Mouse (Mus musculus) forebrain, postnatal 0 days (tissue): ENCODE data around the gene Rhoj. TPM values are rescaled to one million over a fixed set of nuclear protein-coding genes. Genes with fewer than 3 reads are reported as not detected.

ENCODE experiments used
- ATAC-seq: fragments of 200-750 bp; cut with Nextera tagmentation; 2 replicates; pipeline ENCODE4 v1.8.0; 2017; ENCODE audit warnings: mild to moderate bottlenecking, moderate library complexity
- DNase-seq: peaks from one replicate; pipeline ENCODE4 v3.0.0-alpha.2; 2015
- H3K27ac ChIP-seq: fragments of 300-500 bp; sonication (generic); 2 replicates; pipeline ENCODE4 v1.5.1; 2014; ENCODE audit warnings: low read depth, mild to moderate bottlenecking, antibody characterized with exemption, low read length, moderate library complexity, mixed read lengths
- H3K27me3 ChIP-seq: fragments of 300-500 bp; sonication (generic); 2 replicates; pipeline ENCODE4 v1.6.1; 2014; ENCODE audit warnings: mild to moderate bottlenecking, low read length, mixed read lengths; ENCODE audit not compliant: insufficient read depth
- H3K36me3 ChIP-seq: fragments of 300-500 bp; sonication (generic); 2 replicates; pipeline ENCODE4 v1.6.1; 2014; ENCODE audit warnings: mild to moderate bottlenecking, moderate library complexity; ENCODE audit not compliant: insufficient read depth
- H3K4me1 ChIP-seq: fragments of 300-500 bp; sonication (generic); 2 replicates; pipeline ENCODE4 v1.6.1; 2014; ENCODE audit warnings: antibody characterized with exemption; ENCODE audit not compliant: insufficient read depth
- H3K4me2 ChIP-seq: fragments of 300-500 bp; sonication (generic); 2 replicates; pipeline ENCODE4 v1.6.1; 2014; ENCODE audit warnings: low read depth, mild to moderate bottlenecking, moderate library complexity
- H3K4me3 ChIP-seq: fragments of 300-500 bp; sonication (generic); 2 replicates; pipeline ENCODE4 v1.5.1; 2014; ENCODE audit warnings: low read depth, low read length, mixed read lengths
- H3K9ac ChIP-seq: fragments of 300-500 bp; sonication (generic); 2 replicates; pipeline ENCODE4 v1.6.1; 2014; ENCODE audit warnings: mild to moderate bottlenecking
- H3K9me3 ChIP-seq: fragments of 300-500 bp; sonication (generic); 2 replicates; pipeline ENCODE4 v1.6.1; 2016; ENCODE audit warnings: low read length
- CTCF ChIP-seq: sonication (generic); IDR thresholded peaks from 2 replicates; pipeline ENCODE4 v1.5.1; 2016; ENCODE audit warnings: antibody characterized with exemption, control low read depth, low read depth
- WGBS: fragments of 180-500 bp; shearing (Covaris S2); extraction: QIAGEN DNeasy Blood & Tissue Kit; methylation state at CpG from one replicate; pipeline ENCODE4 v1.1.7; 2014; 5-methylcytosine and 5-hydroxymethylcytosine counted together
- polyA plus RNA-seq: library from polyadenylated mRNA; unstranded; fragments of >200 nt; fragmentation: Nextera tagmentation; extraction: Ambion mirVana; gene quantifications from 2 replicates; pipeline ENCODE4 v1.2.1, GENCODE M21; 2015
- total RNA-seq: library from RNA; depleted of rRNA; stranded (reverse); fragments of >200 nt; gene quantifications from 2 replicates; pipeline ENCODE4 v1.2.3, GENCODE M21; 2014; rRNA removed

Gene Rhoj
- total RNA-seq, result 10.2 and 11.4 TPM in 2 replicates
- 11.8 and 11.9 TPM in 2 replicates for polyA plus RNA-seq

DNA sequence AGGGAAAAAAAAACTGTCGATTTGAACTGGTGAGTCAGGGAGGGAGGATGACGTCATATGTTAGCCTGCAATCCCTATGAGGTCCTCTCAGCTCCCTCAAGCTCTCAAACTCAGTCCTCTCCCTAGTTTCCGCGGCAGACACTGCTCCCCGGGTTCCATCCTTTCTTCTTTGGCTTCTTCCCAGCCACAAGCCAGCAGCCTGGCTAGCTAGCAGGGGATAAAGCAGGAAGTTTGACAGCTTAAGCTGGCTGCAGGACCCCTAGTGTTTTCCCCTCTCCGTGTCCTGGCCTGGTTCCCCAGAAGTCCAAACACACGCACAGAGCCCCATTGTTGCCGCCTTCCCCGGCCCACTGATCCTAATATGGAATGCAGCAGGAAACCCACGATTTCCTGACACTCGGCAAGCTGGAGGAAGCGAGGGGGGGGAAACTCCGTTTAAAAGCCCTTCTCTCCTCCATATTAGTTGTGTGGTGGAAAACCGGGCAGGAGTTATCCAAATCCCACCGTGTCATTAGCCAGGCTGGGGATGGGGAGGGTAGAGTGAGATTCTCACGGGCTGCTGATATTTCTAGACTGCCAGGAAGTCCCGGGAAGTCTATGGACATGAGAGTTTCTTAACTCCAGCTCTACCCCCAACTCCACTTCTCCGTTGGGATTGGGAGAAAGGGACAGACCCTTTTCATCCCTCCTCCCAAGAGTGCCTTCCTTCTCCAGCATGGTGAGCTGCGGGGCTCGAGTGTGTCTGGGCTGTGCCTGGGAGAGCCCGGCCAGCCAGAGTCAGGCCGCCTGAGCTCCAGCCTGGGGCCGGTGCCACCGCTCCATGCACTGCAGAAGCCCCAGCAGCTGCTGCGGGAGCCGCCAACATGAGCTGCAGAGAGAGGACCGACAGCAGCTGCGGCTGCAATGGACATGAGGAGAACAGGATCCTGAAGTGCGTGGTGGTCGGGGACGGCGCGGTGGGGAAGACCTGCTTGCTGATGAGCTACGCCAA, at the start of gene Rhoj:
Rhoj (plus strand) TSS at position 362 of the 991 bp plus-strand sequence.
- under 1% methylated on average over 34 of the region's 34 CpGs for WGBS
- Histone ChIP-seq H3K4me2 (peak within 1 kb of the TSS; percentile 95), H3K4me1 (0 out of 2 replicates have a peak, but pooled peaks cover 8% of the 10 kb centered on the region), H3K4me3 (peak within 1 kb of the TSS; percentile 42), H3K36me3 (no peaks in the 10 kb centered on the region), H3K9me3 (no peaks in the 10 kb centered on the region), H3K27me3 (no peaks in the 10 kb centered on the region), H3K27ac (peak within 1 kb of the TSS; percentile 69), H3K9ac (peak within 1 kb of the TSS; percentile 48)
- ATAC-seq, result peak; percentile 80
- TF ChIP-seq CTCF, result no peak
- DNase-seq, result peak; percentile 65

GRCm38 (mm10) chr12:75271726-75272125, 36.4 kb upstream of the Rhoj start:
- no peak overlapping the region for H3K4me2 ChIP-seq
- 72% methylated on average over 4 of the region's 4 CpGs for WGBS
- no peak for TF ChIP-seq CTCF
- H3K4me1 ChIP-seq, result no peaks in the 10 kb centered on the region
- no peak for ATAC-seq
- H3K27me3 ChIP-seq, result no peaks in the 10 kb centered on the region
- no peaks in the 10 kb centered on the region for H3K9me3 ChIP-seq
- no peak for DNase-seq
- H3K36me3 ChIP-seq, result no peaks in the 10 kb centered on the region
- H3K9ac ChIP-seq, result no peak overlapping the region
- H3K4me3 ChIP-seq, result no peak overlapping the region
- H3K27ac ChIP-seq, result no peak overlapping the region

DNA sequence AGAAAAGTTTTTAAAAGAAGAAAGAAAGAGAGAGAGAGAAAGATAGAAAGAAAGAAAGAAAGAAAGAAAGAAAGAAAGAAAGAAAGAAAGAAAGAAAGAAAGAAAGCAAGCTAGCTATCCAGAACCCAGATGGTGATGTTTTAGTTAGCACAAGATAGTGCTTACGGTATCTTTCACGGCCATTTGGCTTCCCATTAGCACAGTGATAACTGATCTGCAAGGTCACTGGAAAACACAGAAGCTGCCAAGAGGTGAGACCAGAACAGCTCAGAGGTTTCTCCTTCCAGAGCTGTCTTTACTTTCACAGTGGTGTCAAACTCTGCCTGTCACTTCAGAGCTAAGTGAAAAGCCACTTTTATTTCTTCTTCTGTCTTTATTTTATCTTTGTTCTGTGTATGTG, 32.4 kb upstream of the Rhoj start:
- ATAC-seq (no peak), DNase-seq (no peak)
- Histone ChIP-seq H3K27ac (no peak overlapping the region), H3K4me3 (no peak overlapping the region), H3K9me3 (no peaks in the 10 kb centered on the region), H3K36me3 (no peaks in the 10 kb centered on the region), H3K27me3 (no peaks in the 10 kb centered on the region), H3K4me1 (no peaks in the 10 kb centered on the region), H3K9ac (no peak overlapping the region), H3K4me2 (no peak overlapping the region)
- 74% methylated on average over 2 of the region's 2 CpGs for WGBS
- TF ChIP-seq CTCF, result no peak

GRCm38 (mm10) chr12:75277425-75277824, 30.7 kb upstream of the Rhoj start:
- H3K4me3 ChIP-seq, result no peak overlapping the region

GRCm38 (mm10) chr12:75280502-75280901, 27.6 kb upstream of the Rhoj start:
- H3K9me3 ChIP-seq, result no peaks in the 10 kb centered on the region
- H3K27ac ChIP-seq, result no peak overlapping the region
- no peak overlapping the region for H3K4me3 ChIP-seq
- 0 out of 2 replicates have a peak, but pooled peaks have one; percentile 42 for TF ChIP-seq CTCF
- H3K4me1 ChIP-seq, result no peaks in the 10 kb centered on the region
- H3K36me3 ChIP-seq, result no peaks in the 10 kb centered on the region
- no peak overlapping the region for H3K4me2 ChIP-seq
- ATAC-seq (no peak), DNase-seq (no peak)
- no peaks in the 10 kb centered on the region for H3K27me3 ChIP-seq
- WGBS, result 67% methylated on average over 7 of the region's 7 CpGs
- H3K9ac ChIP-seq, result no peak overlapping the region

More at GRCm38 (mm10) chr12:75277425-75277824, 30.7 kb upstream of the Rhoj start:
- H3K36me3 ChIP-seq, result no peaks in the 10 kb centered on the region
- no peak for DNase-seq
- no peaks in the 10 kb centered on the region for H3K9me3 ChIP-seq
- ATAC-seq, result no peak
- no peak for TF ChIP-seq CTCF
- whole genome bisulfite sequencing, result 93% methylated on average over 2 of the region's 2 CpGs
- H3K4me1 ChIP-seq, result no peaks in the 10 kb centered on the region
- H3K27ac ChIP-seq, result no peak overlapping the region
- no peaks in the 10 kb centered on the region for H3K27me3 ChIP-seq
- no peak overlapping the region for H3K4me2 ChIP-seq
- no peak overlapping the region for H3K9ac ChIP-seq

- 64% methylated on average over 2 of the region's 2 CpGs for WGBS
- Histone ChIP-seq H3K9ac (no peak overlapping the region), H3K4me2 (no peak overlapping the region), H3K27ac (no peak overlapping the region), H3K27me3 (no peaks in the 10 kb centered on the region), H3K9me3 (no peaks in the 10 kb centered on the region), H3K4me1 (no peaks in the 10 kb centered on the region), H3K4me3 (no peak overlapping the region), H3K36me3 (no peaks in the 10 kb centered on the region)
- no peak for DNase-seq
- TF ChIP-seq CTCF, result no peak
- ATAC-seq, result no peak
Measured at GRCm38 (mm10) chr12:75283226-75283625, 24.9 kb upstream of the Rhoj start.

GRCm38 (mm10) chr12:75286166-75286565, 22.0 kb upstream of the Rhoj start:
- DNase-seq (no peak), ATAC-seq (no peak)
- Histone ChIP-seq H3K36me3 (no peaks in the 10 kb centered on the region), H3K4me2 (no peak overlapping the region), H3K4me1 (no peaks in the 10 kb centered on the region), H3K4me3 (no peak overlapping the region), H3K27me3 (no peaks in the 10 kb centered on the region), H3K9me3 (no peaks in the 10 kb centered on the region), H3K9ac (no peak overlapping the region), H3K27ac (no peak overlapping the region)
- 72% methylated on average over 3 of the region's 3 CpGs for whole genome bisulfite sequencing
- no peak for TF ChIP-seq CTCF
